Mouse (Mus musculus) kidney, embryonic 14.5 days (tissue): ENCODE results near the gene Myo3b. TPM values are rescaled to one million over a fixed set of nuclear protein-coding genes. Genes with fewer than 3 reads are reported as not detected.

ENCODE experiments used
- ATAC-seq: fragments of 200-750 bp; cut with Nextera tagmentation; 2 replicates; pipeline ENCODE4 v1.8.0; 2017; ENCODE audit warnings: moderate number of reproducible peaks, mild to moderate bottlenecking, moderate TSS enrichment, moderate library complexity; ENCODE audit not compliant: low FRiP score, low TSS enrichment
- H3K27ac ChIP-seq: fragments of 300-500 bp; sonication (generic); 2 replicates; pipeline ENCODE4 v1.5.1; 2014; ENCODE audit warnings: low read depth, mild to moderate bottlenecking, low read length, moderate library complexity, mixed read lengths
- H3K27me3 ChIP-seq: fragments of 300-500 bp; sonication (generic); 2 replicates; pipeline ENCODE4 v1.6.1; 2014; ENCODE audit warnings: mild to moderate bottlenecking, low read length; ENCODE audit not compliant: control insufficient read depth, insufficient read depth
- H3K36me3 ChIP-seq: fragments of 300-500 bp; sonication (generic); 2 replicates; pipeline ENCODE4 v1.6.1; 2014; ENCODE audit warnings: low read length, mixed read lengths; ENCODE audit not compliant: control insufficient read depth, insufficient read depth
- H3K4me1 ChIP-seq: fragments of 300-500 bp; sonication (generic); 2 replicates; pipeline ENCODE4 v1.6.1; 2014; ENCODE audit warnings: low read length, mixed read lengths; ENCODE audit not compliant: control insufficient read depth, insufficient read depth
- H3K4me2 ChIP-seq: fragments of 300-500 bp; sonication (generic); replicated peaks from 2 replicates; pipeline ENCODE4 v1.6.1; 2014; ENCODE audit warnings: low read depth, mild to moderate bottlenecking, low read length
- H3K4me3 ChIP-seq: fragments of 300-500 bp; sonication (generic); 2 replicates; pipeline ENCODE4 v1.5.1; 2014; ENCODE audit warnings: mild to moderate bottlenecking, low read length
- H3K9ac ChIP-seq: fragments of 300-500 bp; sonication (generic); 2 replicates; pipeline ENCODE4 v1.6.1; 2014; ENCODE audit warnings: low read depth, mild to moderate bottlenecking, low read length, moderate library complexity
- H3K9me3 ChIP-seq: fragments of 300-500 bp; sonication (generic); 2 replicates; pipeline ENCODE4 v1.6.1; 2016; ENCODE audit warnings: low read length; ENCODE audit not compliant: control insufficient read depth
- WGBS: fragments of 180-500 bp; shearing (Covaris S2); extraction: QIAGEN DNeasy Blood & Tissue Kit; methylation state at CpG from one replicate; pipeline ENCODE4 v1.1.7; 2014; 5-methylcytosine and 5-hydroxymethylcytosine counted together
- polyA plus RNA-seq: library from polyadenylated mRNA; unstranded; fragments of >200 nt; fragmentation: Nextera tagmentation; extraction: Ambion mirVana; gene quantifications from 2 replicates; pipeline ENCODE4 v1.2.1, GENCODE M21; 2014

Myo3b gene
- polyA plus RNA-seq, 1 experiment from 2014 or later = 0.77 TPM

DNA sequence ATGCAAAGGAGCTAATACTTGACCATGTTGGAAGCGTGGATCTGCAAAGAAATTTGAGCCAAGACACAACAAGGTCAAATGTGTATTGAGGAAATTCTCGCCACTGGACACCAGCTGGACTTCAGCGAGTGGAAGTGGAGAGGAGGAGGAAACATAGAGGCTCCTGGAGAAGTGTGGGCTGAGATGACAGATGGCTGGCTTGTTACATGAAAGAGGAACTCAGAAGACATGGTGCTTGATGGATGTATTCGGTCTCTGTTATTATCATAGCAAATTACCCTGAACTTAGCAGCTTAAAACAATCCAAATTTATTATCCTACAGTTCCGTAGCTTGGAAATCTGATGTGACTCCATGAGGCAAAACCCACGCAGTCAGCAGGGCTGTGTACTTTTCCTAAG, 148.1 kb downstream of the Myo3b start:
- Histone ChIP-seq H3K9ac (no peak overlapping the region), H3K4me2 (no peak overlapping the region), H3K9me3 (no peaks in the 10 kb centered on the region), H3K27me3 (no peaks in the 10 kb centered on the region), H3K4me1 (no peaks in the 10 kb centered on the region), H3K27ac (no peak overlapping the region), H3K4me3 (no peak overlapping the region), H3K36me3 (no peaks in the 10 kb centered on the region)
- 52% methylated on average over 6 of the region's 6 CpGs for WGBS
- no peak for ATAC-seq

DNA sequence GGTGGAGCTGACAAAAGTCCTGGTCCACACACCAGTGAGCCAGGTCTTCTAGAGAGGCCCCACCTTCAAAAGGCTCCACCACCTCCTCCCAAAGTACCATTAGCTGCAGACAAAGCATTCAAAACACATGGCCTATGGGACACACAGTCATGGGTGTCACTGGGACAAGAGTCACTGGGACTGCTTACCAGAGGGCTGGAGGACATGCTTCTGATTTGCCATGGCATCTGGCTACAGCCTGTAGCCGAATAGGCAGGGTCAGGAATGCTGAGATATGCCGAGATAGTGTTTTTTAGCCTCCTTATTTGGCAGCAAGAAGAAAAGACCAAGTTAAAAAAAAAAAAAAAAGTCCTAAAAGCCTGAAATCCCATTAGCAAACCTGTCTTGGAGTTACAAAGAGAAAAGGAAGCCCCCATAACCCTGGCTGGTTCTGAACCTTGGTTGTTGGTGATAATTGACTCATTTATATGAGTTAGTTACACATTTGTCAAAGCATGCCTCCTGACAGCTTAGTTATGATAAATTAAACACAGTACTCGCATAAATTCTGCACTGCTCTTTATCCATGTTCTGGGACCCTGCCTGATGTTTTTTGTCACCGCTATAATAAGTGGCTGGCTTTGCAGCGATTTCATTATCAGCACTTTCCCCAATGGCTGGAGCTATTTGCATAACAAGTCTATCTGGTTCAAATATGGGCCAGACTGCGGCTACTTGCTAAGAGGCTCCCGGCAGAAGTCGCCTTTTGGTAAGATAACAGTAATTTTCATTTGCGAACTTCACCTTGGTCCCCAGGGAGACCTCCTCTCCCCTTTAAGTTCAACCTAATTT, 156.7 kb downstream of the Myo3b start:
- H3K36me3 ChIP-seq = no peaks in the 10 kb centered on the region
- no peak overlapping the region for H3K4me2 ChIP-seq
- H3K9me3 ChIP-seq = no peaks in the 10 kb centered on the region
- H3K27me3 ChIP-seq = no peaks in the 10 kb centered on the region
- H3K9ac ChIP-seq = no peak overlapping the region
- ATAC-seq = no peak
- no peak overlapping the region for H3K27ac ChIP-seq
- WGBS = 67% methylated on average over 9 of the region's 9 CpGs
- H3K4me3 ChIP-seq = no peak overlapping the region
- H3K4me1 ChIP-seq = no peaks in the 10 kb centered on the region

DNA sequence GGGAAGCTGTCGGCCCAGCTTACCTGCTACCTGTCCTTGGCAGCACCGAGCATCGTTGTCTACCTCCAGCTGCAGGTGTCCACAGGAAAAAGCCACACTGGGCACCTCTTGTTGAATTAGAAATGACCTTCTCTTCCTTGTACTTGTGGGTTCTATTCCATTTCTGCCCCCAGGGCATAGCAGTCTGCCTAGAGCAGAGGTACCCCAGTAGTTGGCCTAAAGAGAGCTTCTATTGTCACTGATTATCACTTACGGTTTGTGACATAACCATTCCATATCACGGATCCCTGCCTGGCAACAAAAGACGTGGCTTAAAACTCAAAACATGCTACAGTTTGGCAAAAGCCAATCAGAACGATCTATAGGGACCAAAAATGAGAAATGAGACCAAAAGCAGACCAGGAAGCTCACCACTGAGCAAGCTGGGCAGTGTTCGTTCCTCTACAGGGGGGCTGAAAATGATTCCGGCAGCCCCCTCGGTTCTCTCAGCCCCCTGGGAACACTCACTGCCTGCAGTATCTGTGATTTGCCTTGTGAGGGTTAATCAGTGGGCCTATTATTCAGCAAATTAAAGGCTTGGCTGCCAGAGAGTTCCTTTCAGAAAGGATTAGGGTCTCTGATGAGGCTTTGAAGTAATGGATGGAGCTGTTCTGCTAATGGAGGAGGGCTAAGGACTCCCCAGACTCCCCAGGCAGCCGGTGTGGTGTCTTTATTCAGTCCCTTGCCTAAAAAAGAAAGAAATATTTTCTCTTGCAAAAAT, 163.1 kb downstream of the Myo3b start:
- Histone ChIP-seq H3K36me3 (no peaks in the 10 kb centered on the region), H3K27me3 (0 out of 2 replicates have a peak, but pooled peaks cover 5% of the 10 kb centered on the region), H3K4me3 (no peak overlapping the region), H3K4me2 (no peak overlapping the region), H3K9me3 (no peaks in the 10 kb centered on the region), H3K4me1 (no peaks in the 10 kb centered on the region), H3K9ac (no peak overlapping the region), H3K27ac (no peak overlapping the region)
- no peak for ATAC-seq
- WGBS = 38% methylated on average over 11 of the region's 11 CpGs

DNA sequence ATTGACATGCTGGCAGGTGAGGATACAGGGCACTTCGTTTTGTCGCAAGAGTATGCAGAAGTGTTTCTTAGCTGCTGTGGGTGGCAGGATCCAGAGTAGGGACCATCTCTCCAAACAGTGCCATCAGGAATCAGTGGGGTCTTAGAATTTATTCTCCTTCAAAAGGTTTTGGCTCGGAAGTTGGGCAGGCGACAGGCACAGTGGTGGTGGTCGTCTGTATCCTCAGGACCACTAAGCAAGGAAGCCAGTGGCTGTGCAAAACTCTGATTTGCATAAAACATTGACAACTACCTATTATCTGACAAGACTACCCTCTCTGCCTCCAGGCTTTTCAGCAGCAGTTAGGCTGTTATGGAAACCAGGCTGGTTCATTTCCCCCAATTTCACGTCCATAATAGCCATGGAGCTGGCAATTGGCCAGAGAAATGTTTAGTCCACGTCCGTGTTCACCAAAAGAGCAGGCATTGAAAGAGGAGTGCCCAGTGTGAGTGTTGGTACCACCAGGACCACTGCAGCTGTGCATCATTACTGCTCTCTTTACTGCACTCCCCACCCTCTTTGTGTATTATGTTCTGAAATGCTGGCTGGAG, 163.7 kb downstream of the Myo3b start:
- Histone ChIP-seq H3K9ac (no peak overlapping the region), H3K4me3 (no peak overlapping the region), H3K4me2 (no peak overlapping the region), H3K27ac (no peak overlapping the region), H3K36me3 (no peaks in the 10 kb centered on the region), H3K9me3 (no peaks in the 10 kb centered on the region), H3K4me1 (no peaks in the 10 kb centered on the region), H3K27me3 (0 out of 2 replicates have a peak, but pooled peaks cover 5% of the 10 kb centered on the region)
- 36% methylated on average over 8 of the region's 8 CpGs for WGBS
- no peak for ATAC-seq

DNA sequence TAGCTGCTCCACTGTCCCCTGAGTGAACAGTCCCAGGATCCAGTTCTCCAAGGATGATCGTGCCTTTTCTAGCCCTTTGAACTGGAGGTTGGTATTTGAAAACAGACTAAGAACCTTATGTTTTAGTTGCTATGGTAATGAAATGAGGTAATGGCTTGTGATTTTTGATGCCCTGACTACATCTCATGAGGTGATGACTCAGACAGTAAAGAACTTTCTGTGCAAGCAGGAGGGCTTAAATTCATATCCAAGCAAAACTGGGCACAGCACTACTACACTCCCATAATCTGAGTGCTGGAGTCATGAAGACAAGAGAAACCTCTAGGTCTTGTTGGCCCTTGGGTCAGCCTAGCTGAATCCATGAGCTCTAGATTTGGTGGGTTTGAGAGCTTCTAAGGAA, 169.5 kb downstream of the Myo3b start:
- H3K4me2 ChIP-seq = no peak overlapping the region
- no peak overlapping the region for H3K9ac ChIP-seq
- H3K4me1 ChIP-seq = no peaks in the 10 kb centered on the region
- ATAC-seq = no peak
- no peak overlapping the region for H3K27ac ChIP-seq
- no peak overlapping the region for H3K4me3 ChIP-seq
- H3K9me3 ChIP-seq = peaks cover 4% of the 10 kb centered on the region; the same call in 1 of the 2 replicates
- no peaks in the 10 kb centered on the region for H3K27me3 ChIP-seq
- no peaks in the 10 kb centered on the region for H3K36me3 ChIP-seq
- 88% methylated on average over 1 of the region's 1 CpGs for WGBS

DNA sequence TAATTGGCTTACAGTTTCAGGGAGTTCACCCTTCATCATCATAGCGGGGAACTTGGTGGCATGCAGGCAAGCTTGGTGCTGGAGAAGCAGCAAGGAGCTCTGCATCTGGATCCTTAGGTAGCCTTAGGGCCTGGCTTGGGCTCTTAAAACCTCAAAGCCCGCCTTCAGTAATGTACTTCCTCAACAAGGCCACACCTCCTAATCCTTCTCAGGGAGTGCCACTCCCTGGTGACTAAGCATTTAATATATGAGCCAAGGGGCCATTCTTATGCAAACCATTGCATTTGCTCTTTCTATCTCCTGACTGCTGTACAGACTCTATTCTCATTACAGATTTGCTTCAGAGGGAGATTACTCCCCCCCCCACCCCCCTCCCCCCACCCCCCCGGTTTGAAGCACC, 170.9 kb downstream of the Myo3b start:
- H3K27ac ChIP-seq = no peak overlapping the region
- no peaks in the 10 kb centered on the region for H3K4me1 ChIP-seq
- H3K4me2 ChIP-seq = no peak overlapping the region
- no peaks in the 10 kb centered on the region for H3K36me3 ChIP-seq
- H3K4me3 ChIP-seq = no peak overlapping the region
- 95% methylated on average over 3 of the region's 3 CpGs for WGBS
- peaks cover 4% of the 10 kb centered on the region; the same call in 1 of the 2 replicates for H3K9me3 ChIP-seq
- no peak overlapping the region for H3K9ac ChIP-seq
- H3K27me3 ChIP-seq = no peaks in the 10 kb centered on the region
- no peak for ATAC-seq

DNA sequence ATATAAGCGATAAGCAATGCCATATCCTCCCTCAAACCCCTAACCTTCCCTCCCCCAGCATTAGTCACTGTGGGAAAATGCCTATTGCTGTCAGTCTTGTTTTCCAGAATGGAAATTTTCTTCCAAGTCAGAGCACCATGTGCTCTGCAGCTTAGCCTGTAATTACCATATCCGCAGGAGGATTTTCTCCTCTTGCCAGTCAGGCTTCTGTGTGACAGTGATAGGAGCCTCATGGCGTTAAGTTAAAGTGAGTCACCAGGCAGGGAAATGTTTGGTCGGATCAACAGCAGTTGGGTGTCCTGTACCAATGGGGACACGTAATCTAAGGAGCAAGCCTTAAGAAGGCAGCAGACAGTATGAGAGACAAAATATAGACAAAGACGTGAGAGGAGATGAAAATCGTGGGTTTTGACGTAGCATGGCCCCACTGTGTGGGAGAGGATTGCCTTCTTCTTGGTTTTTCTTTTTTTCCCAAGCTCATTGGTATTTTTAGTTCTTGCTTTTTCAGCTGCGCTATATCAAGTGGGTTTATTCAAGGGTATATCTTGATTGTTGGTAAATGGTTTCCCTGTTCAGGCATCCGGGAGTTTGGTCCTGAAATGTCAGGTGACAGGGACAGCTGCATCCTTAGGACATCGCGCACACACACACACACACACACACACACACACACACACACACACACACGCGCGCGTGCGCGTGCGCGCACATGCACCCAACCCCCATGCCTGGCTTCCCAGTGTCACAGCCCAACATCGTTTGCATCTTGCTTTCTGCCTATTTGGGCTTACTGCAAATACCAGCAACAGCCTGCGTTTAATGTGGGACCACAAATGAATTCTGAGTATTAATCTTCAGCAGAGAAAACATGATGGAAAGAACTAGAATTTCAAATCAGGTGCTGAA, 171.8 kb downstream of the Myo3b start:
- H3K9me3 ChIP-seq = peaks cover 4% of the 10 kb centered on the region; the same call in 1 of the 2 replicates
- ATAC-seq = no peak
- no peaks in the 10 kb centered on the region for H3K36me3 ChIP-seq
- H3K4me1 ChIP-seq = no peaks in the 10 kb centered on the region
- no peaks in the 10 kb centered on the region for H3K27me3 ChIP-seq
- WGBS = 83% methylated on average over 22 of the region's 22 CpGs
- no peak overlapping the region for H3K4me3 ChIP-seq
- H3K4me2 ChIP-seq = no peak overlapping the region
- no peak overlapping the region for H3K27ac ChIP-seq
- H3K9ac ChIP-seq = no peak overlapping the region

DNA sequence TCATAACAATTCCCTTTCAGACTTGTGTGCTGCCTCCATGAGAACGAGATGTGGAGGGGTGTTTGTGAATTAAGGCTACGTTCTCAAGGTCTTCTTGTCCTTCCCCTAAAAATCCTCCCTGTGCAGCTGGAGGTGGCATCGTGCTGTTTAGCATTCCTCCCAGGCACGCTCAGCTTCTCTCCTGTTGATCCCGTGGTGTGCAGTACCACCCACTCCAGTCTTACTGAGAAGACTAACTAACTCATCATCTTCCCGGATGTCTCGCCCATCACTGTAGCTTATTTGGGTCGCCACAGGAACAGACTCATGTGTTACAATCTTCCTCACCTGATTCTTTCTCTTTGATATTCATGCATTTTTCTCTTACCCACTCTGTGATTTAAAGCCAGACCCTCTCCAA, 175.5 kb downstream of the Myo3b start:
- no peak overlapping the region for H3K4me3 ChIP-seq
- peaks cover 4% of the 10 kb centered on the region; the same call in 1 of the 2 replicates for H3K9me3 ChIP-seq
- WGBS = 76% methylated on average over 8 of the region's 8 CpGs
- no peak for ATAC-seq
- no peaks in the 10 kb centered on the region for H3K36me3 ChIP-seq
- H3K9ac ChIP-seq = no peak overlapping the region
- H3K4me1 ChIP-seq = no peaks in the 10 kb centered on the region
- no peak overlapping the region for H3K27ac ChIP-seq
- H3K4me2 ChIP-seq = no peak overlapping the region
- no peaks in the 10 kb centered on the region for H3K27me3 ChIP-seq
